Mouse (Mus musculus) cerebellum, adult 9-10 months (tissue): ENCODE data around the gene Cdhr1.
A peak's percentile ranks its signal among the peaks of the same experiment; 100 is the strongest.
"Not testable (repeated sequence)": the region's sequence is repeated elsewhere in the genome, so short reads cannot be mapped to it uniquely, and the experiment has no call there.

ENCODE experiments used
- DNase-seq: peaks from one replicate; pipeline ENCODE4 v3.0.0; 2022

The Cdhr1 gene

GRCm38 (mm10) chr14:37097956-37098530 is at the start of gene Cdhr1:
Gene Cdhr1 (minus strand): TSS chr14:37098347.
- no peak for DNase-seq

- no peak for DNase-seq
Measured at GRCm38 (mm10) chr14:37139051-37139710, 41.0 kb upstream of the Cdhr1 start.

GRCm38 (mm10) chr14:37137596-37137995 is 39.4 kb upstream of the Cdhr1 start:
- DNase-seq: not testable (repeated sequence)

- DNase-seq: peak; percentile 52
Measured at GRCm38 (mm10) chr14:37136110-37136509, 38.0 kb upstream of the Cdhr1 start.

GRCm38 (mm10) chr14:37135671-37136070 is 37.5 kb upstream of the Cdhr1 start:
- no peak for DNase-seq

- DNase-seq: peak; percentile 99
Measured at GRCm38 (mm10) chr14:37135127-37135593, 37.0 kb upstream of the Cdhr1 start, which contains the start of gene Ghitm. Gene Ghitm (minus strand): TSS chr14:37135272.

GRCm38 (mm10) chr14:37134304-37135126 is 36.4 kb upstream of the Cdhr1 start:
- peak; percentile 65 for DNase-seq

GRCm38 (mm10) chr14:37127652-37128051 is 29.5 kb upstream of the Cdhr1 start:
- DNase-seq: peak; percentile 36

GRCm38 (mm10) chr14:37119233-37119632 is 21.1 kb upstream of the Cdhr1 start:
- no peak for DNase-seq

GRCm38 (mm10) chr14:37113922-37114321 is 15.8 kb upstream of the Cdhr1 start, which contains the start of gene 2610528A11Rik:
Gene 2610528A11Rik (minus strand): TSS chr14:37114022.
- no peak for DNase-seq

GRCm38 (mm10) chr14:37112931-37113330 is 14.8 kb upstream of the Cdhr1 start:
- DNase-seq: no peak

GRCm38 (mm10) chr14:37111371-37111770 is 13.2 kb upstream of the Cdhr1 start:
- DNase-seq: no peak

GRCm38 (mm10) chr14:37110456-37110855 is 12.3 kb upstream of the Cdhr1 start:
- DNase-seq: no peak

GRCm38 (mm10) chr14:37109975-37110374 is 11.8 kb upstream of the Cdhr1 start:
- no peak for DNase-seq

- no peak for DNase-seq
Measured at GRCm38 (mm10) chr14:37109460-37109859, 11.3 kb upstream of the Cdhr1 start.

- DNase-seq: no peak
Measured at GRCm38 (mm10) chr14:37105846-37106245, 7.7 kb upstream of the Cdhr1 start.

GRCm38 (mm10) chr14:37104747-37105146 is 6.6 kb upstream of the Cdhr1 start:
- no peak for DNase-seq

- DNase-seq: no peak
Measured at GRCm38 (mm10) chr14:37102484-37102883, 4.3 kb upstream of the Cdhr1 start.

- no peak for DNase-seq
Measured at GRCm38 (mm10) chr14:37101531-37101930, 3.4 kb upstream of the Cdhr1 start.

- DNase-seq: no peak
Measured at GRCm38 (mm10) chr14:37095556-37095955, 2.6 kb downstream of the Cdhr1 start.

- no peak for DNase-seq
Measured at GRCm38 (mm10) chr14:37094436-37094835, 3.7 kb downstream of the Cdhr1 start.

- DNase-seq: no peak
Measured at GRCm38 (mm10) chr14:37083755-37084154, 14.4 kb downstream of the Cdhr1 start.

GRCm38 (mm10) chr14:37080724-37081123 is 17.4 kb downstream of the Cdhr1 start:
- no peak for DNase-seq

GRCm38 (mm10) chr14:37068516-37068915 is 29.6 kb downstream of the Cdhr1 start:
- DNase-seq: no peak
